Mouse (Mus musculus): Measurements from ENCODE around the gene Bloc1s5. TPM values are rescaled to one million over a fixed set of nuclear protein-coding genes. Genes with fewer than 3 reads are reported as not detected.

Bloc1s5 gene
- polyA plus RNA-seq (2012), result 3.7 and 5.3 TPM in 2 replicates

DNA sequence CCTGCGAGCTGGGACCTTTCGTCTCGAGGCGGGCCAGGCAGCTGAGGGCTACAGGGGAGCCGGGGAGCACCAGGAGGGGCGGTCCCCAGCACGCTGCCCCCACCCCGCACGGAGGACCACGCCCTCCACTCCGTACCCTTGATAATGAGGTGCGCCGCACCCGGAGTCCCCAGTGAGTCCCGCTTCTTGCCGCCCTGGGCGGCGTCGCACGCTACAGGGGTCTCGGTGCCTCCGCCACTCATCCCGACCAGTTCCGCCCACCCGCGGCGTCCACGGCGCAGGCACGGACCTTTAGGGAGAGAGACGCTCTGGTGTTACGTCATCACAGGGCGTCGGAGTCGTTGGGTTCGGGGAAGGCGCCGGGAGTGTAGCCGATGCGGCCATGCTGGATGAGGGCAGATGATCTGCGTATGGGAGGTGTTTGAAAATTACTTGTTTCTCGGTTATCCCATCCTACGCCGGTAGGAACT is at the start of gene Bloc1s5:
TSS of gene Bloc1s5 (minus strand) at position 310 of the 470 bp plus-strand sequence.

DNA sequence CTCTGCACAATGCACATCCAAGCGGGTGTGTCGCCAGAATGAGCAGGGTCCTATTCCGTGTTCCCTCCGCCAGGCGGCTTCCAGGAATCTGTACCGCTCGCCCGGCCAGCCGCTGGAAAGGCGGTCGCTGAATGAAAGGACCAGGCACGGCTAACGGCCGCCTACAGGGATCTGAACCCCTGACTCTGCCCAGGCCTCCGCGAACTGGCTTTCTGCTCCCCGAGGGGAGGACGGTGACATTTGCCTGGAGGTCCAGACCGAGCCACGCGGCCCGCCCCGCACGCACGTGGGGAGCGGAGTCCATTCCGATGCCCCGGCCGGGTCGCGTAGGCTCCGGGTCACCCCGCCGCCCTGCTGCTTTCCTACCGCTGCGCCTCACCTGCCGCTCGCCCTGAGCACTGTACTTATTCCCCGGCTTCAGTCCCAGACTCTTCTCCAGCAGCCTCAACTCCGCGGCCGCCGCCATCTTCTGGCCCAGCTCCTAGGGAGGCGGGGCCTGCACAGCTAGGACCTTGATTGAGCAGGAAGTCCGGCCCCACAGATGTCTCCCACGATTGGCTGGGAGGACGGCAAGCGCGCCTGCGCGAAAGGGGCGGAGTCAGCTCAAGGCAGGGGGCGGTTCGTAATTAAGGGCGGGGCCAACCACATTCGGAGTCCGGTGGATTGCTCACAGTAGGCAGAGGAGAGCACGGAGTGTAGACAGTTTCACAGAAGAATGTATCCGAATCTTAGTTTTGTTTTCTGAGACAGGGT is 23.8 kb upstream of the Bloc1s5 start, which contains the start of gene Eef1e1:
TSS of gene Eef1e1 (minus strand) at position 531 of the 753 bp plus-strand sequence.

Other genes with a start within 250 kb of the Bloc1s5 start
- 94.7 and 120 TPM in 2 replicates for gene Txndc5, start 106.3 kb downstream of the Bloc1s5 start, polyA plus RNA-seq (2012)
- 23.1 and 34.6 TPM in 2 replicates for gene Eef1e1, start 23.9 kb upstream of the Bloc1s5 start, polyA plus RNA-seq (2012)

Measured in megakaryocyte-erythroid progenitor cell, adult 5 weeks (primary cell).